Mouse (Mus musculus): ENCODE measurements around the gene Slc38a6.

DNA sequence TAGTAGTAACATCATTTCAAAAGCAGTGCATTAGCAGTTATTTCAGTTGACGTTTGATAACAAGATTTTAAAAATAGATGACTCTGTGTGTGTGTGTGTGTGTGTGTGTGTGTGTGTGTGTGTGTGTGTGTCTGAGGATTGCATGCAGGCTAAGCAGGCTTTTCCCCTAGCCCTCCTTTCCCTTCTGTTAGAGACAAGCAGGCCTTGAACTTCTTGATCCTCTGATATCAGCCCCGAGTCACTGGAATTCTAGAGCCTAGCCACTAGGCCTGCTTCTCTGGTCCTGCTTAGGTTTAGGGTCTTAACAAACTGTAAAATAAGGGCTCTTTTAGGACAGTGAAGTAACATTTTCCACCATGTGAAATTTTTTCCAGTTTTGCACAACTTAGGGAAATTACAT is 38.6 kb downstream of the Slc38a6 start:
- TF ChIP-seq CTCF (IDR thresholded peaks at IDR 0.05 in 2 of 3, conservative IDR thresholded peaks at IDR 0.05 in 1 of 3; ENCODE audit: control insufficient read depth in 1 of 3, insufficient read depth in 1 of 3, low read depth in 2 of 3, low read length in 3 of 3, poor library complexity in 1 of 3, severe bottlenecking in 1 of 3) (no peak), RCOR1 (IDR thresholded peaks at IDR 0.05; ENCODE audit: low read depth, low read length) (no peak), NRF1 (IDR thresholded peaks at IDR 0.05; ENCODE audit: insufficient read depth, low read depth, low read length, poor library complexity, severe bottlenecking) (no peak), MAX (IDR thresholded peaks at IDR 0.05; ENCODE audit: low read length) (no peak), EP300 (IDR thresholded peaks at IDR 0.05; ENCODE audit: low read depth in 1 of 2, low read length in 2 of 2) (no peak), ETS1 (IDR thresholded peaks at IDR 0.05; ENCODE audit: low read depth, low read length) (no peak), TAL1 (IDR thresholded peaks at IDR 0.05; ENCODE audit: low read length) (no peak), UBTF (IDR thresholded peaks at IDR 0.05; ENCODE audit: borderline replicate concordance, insufficient read depth, low read depth, low read length) (no peak), SMC3 (IDR thresholded peaks at IDR 0.05; ENCODE audit: low read depth, low read length) (no peak), USF1 (IDR thresholded peaks at IDR 0.05; ENCODE audit: low read depth, low read length) (no peak), POLR2A (IDR thresholded peaks at IDR 0.05; ENCODE audit: control insufficient read depth in 1 of 2, insufficient read depth in 1 of 2, low read depth in 1 of 2, low read length in 2 of 2, poor library complexity in 1 of 2) (no peak)
